Mouse (Mus musculus): Measurements from ENCODE around the gene Atxn7l3.

- TF ChIP-seq CTCF (IDR thresholded peaks at IDR 0.05; ENCODE audit: low read depth) (no peak), EP300 (IDR thresholded peaks at IDR 0.05; ENCODE audit: low read depth) (no peak)
Measured at GRCm38 (mm10) chr11:102290141-102290540, 6.3 kb downstream of the Atxn7l3 start.

Data from liver, embryonic 14.5 days (tissue).